Mouse (Mus musculus): Measurements from ENCODE around the gene Lrrtm4. TPM values are rescaled to one million over a fixed set of nuclear protein-coding genes. Genes with fewer than 3 reads are reported as not detected.

Lrrtm4 gene
- total and polyA plus RNA-seq, 3 experiments, result not detected

DNA sequence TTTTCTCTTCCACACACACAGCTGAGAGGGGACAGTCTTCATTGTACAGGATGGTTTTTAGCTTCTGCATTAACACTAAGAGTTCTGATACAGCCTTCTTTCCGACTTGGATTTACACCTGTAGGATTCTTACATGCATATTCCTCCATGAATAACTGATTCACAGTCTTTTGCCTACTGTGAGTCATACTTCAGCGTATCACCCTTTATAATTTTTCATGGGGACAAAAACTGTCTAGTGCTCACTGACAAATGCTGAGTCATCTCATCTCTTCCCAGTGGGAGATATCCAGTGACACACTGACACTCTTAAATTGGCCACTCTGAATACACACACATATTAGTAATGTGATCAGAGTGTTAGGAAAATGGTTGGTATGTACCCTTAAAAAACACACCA lies 600.8 kb downstream of the Lrrtm4 start:
- DNase-seq, result no peak
- TF ChIP-seq EP300 (IDR thresholded peaks at IDR 0.05; ENCODE audit: insufficient read depth, low read depth, low read length), result no peak
- no peak for TF ChIP-seq CTCF (IDR thresholded peaks at IDR 0.05)
- no peak for TF ChIP-seq POLR2A (IDR thresholded peaks at IDR 0.05; ENCODE audit: insufficient read depth, low read depth, low read length)
- H3K4me1 ChIP-seq (ENCODE audit: control insufficient read depth, insufficient read depth, low read length), result no peaks in the 10 kb centered on the region
- 68% methylated on average over 2 of the region's 2 CpGs for WGBS
- H3K9ac ChIP-seq (ENCODE audit: low read depth, low read length), result no peak overlapping the region
- no peaks in the 10 kb centered on the region for H3K79me2 ChIP-seq (replicated peaks; ENCODE audit: control insufficient read depth, insufficient read depth, low read length)
- H3K27ac ChIP-seq, result no peak overlapping the region
- no peaks in the 10 kb centered on the region for H3K27me3 ChIP-seq (ENCODE audit: control insufficient read depth, insufficient read depth, low read length)
- intact Hi-C loops (cut with DNase I), result no loop called here
- no peaks in the 10 kb centered on the region for H3K36me3 ChIP-seq (ENCODE audit: control insufficient read depth, insufficient read depth, low read length)
- H3K4me3 ChIP-seq, result no peak overlapping the region

DNA sequence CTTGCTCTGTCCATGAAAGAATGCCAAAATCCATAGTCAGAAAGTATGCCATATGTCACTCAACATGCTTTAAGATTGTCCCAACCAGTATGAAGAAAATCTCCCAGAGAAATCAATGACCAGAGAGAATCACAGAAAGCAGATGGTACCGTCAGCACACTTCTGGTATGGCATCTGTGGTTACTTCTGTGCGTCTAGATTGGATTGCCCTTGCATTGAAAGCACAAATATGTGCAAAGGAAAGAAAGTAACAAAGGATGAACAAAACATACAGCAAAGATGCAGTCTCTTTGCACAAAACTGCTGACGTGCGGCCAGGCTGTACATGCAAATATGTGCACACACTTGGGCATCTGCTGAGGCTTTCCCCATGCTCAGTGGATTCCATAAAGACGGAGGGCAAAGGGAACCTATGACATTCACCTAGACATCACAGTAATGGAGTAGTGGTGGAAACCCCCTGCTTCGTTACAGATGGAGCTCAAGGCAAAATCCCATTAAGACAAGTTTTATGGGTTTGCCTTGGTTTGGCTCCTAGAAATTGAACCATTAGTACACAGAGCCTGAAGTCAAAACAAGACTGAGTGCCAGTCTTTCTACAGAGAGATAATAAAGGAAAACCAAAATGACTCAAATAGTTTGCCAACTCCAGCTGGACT lies 604.1 kb downstream of the Lrrtm4 start:
- no peak for TF ChIP-seq POLR2A (IDR thresholded peaks at IDR 0.05; ENCODE audit: insufficient read depth, low read depth, low read length)
- no peak for TF ChIP-seq EP300 (IDR thresholded peaks at IDR 0.05; ENCODE audit: insufficient read depth, low read depth, low read length)
- no peak for TF ChIP-seq CTCF (IDR thresholded peaks at IDR 0.05)
- Histone ChIP-seq H3K4me3 (no peak overlapping the region), H3K9ac (ENCODE audit: low read depth, low read length) (no peak overlapping the region), H3K36me3 (ENCODE audit: control insufficient read depth, insufficient read depth, low read length) (no peaks in the 10 kb centered on the region), H3K27me3 (ENCODE audit: control insufficient read depth, insufficient read depth, low read length) (no peaks in the 10 kb centered on the region), H3K79me2 (replicated peaks; ENCODE audit: control insufficient read depth, insufficient read depth, low read length) (no peaks in the 10 kb centered on the region), H3K27ac (no peak overlapping the region), H3K4me1 (ENCODE audit: control insufficient read depth, insufficient read depth, low read length) (no peaks in the 10 kb centered on the region)
- no peak for DNase-seq
- 80% methylated on average over 6 of the region's 6 CpGs for WGBS
- intact Hi-C loops (cut with DNase I), result no loop called here

DNA sequence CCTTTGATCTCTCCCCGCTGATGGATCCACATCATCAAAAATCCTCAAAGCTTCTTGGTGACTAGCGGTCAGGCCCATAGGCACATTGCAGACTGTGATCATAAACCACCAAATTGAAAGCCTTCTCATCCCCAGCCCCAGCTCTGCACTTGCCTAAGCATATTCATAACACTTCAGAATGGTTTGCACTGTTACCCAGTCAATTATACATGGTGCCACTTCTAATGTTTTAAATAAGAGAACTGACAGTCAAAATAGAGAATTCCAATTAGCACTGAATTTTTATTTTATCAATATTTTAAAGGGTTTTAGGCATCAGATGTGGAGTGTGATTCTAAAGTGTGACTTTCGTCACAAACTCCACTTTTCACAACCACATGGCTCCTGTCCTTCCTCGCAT lies 606.8 kb downstream of the Lrrtm4 start:
- 78% methylated on average over 4 of the region's 4 CpGs for WGBS
- intact Hi-C loops (cut with DNase I), result no loop called here
- DNase-seq, result no peak
- Histone ChIP-seq H3K9ac (ENCODE audit: low read depth, low read length) (no peak overlapping the region), H3K4me1 (ENCODE audit: control insufficient read depth, insufficient read depth, low read length) (no peaks in the 10 kb centered on the region), H3K4me3 (no peak overlapping the region), H3K79me2 (replicated peaks; ENCODE audit: control insufficient read depth, insufficient read depth, low read length) (no peaks in the 10 kb centered on the region), H3K27me3 (ENCODE audit: control insufficient read depth, insufficient read depth, low read length) (no peaks in the 10 kb centered on the region), H3K27ac (no peak overlapping the region), H3K36me3 (ENCODE audit: control insufficient read depth, insufficient read depth, low read length) (no peaks in the 10 kb centered on the region)
- TF ChIP-seq EP300 (IDR thresholded peaks at IDR 0.05; ENCODE audit: insufficient read depth, low read depth, low read length), result no peak
- no peak for TF ChIP-seq CTCF (IDR thresholded peaks at IDR 0.05)
- no peak for TF ChIP-seq POLR2A (IDR thresholded peaks at IDR 0.05; ENCODE audit: insufficient read depth, low read depth, low read length)

DNA sequence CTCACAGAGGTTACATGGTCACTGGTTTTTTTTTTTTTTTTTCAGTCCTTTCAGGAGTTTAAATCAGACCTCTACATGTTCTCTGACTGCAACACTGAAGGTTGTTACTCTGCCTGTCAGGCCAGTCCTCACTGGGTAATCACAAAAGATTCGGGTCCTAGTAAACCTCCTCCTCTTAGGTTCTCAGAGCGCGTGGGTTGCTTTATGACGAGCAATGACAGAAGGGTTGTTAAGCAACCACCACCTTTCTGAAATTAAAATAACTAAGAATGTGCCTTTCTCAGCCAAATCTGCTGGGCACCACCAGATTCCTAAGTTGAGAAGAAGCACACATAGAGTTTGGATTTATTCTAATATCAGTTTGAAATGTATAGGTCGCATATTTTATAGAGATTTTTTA lies 644.1 kb downstream of the Lrrtm4 start:
- Histone ChIP-seq H3K36me3 (ENCODE audit: control insufficient read depth, insufficient read depth, low read length) (no peaks in the 10 kb centered on the region), H3K4me3 (no peak overlapping the region), H3K79me2 (replicated peaks; ENCODE audit: control insufficient read depth, insufficient read depth, low read length) (no peaks in the 10 kb centered on the region), H3K9ac (ENCODE audit: low read depth, low read length) (no peak overlapping the region), H3K27me3 (ENCODE audit: control insufficient read depth, insufficient read depth, low read length) (no peaks in the 10 kb centered on the region), H3K4me1 (ENCODE audit: control insufficient read depth, insufficient read depth, low read length) (no peaks in the 10 kb centered on the region), H3K27ac (no peak overlapping the region)
- no peak for TF ChIP-seq CTCF (IDR thresholded peaks at IDR 0.05)
- TF ChIP-seq POLR2A (IDR thresholded peaks at IDR 0.05; ENCODE audit: insufficient read depth, low read depth, low read length), result no peak
- TF ChIP-seq EP300 (IDR thresholded peaks at IDR 0.05; ENCODE audit: insufficient read depth, low read depth, low read length), result no peak
- no peak for DNase-seq
- 74% methylated on average over 5 of the region's 5 CpGs for WGBS
- intact Hi-C loops (cut with DNase I), result no loop called here

DNA sequence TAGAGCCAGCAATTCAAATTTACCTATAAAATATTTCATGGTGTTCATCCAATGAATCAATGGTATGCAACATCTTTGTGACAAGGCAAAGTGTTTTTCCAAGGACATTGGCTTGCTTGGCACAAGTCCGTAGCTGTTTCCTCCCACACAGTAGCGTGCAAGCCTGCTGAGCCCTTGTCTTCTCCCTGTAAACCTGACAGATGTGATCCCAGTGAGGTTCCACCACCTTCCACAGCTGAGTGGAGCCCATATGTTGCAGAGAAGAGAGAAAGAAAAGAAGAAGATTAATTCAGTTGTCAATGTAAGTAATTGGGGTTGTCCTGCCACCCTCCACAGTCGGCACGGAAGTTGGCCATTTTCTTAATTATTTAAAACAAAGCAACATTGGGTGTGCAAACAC lies 645.4 kb downstream of the Lrrtm4 start:
- Histone ChIP-seq H3K9ac (ENCODE audit: low read depth, low read length) (no peak overlapping the region), H3K36me3 (ENCODE audit: control insufficient read depth, insufficient read depth, low read length) (no peaks in the 10 kb centered on the region), H3K27me3 (ENCODE audit: control insufficient read depth, insufficient read depth, low read length) (no peaks in the 10 kb centered on the region), H3K79me2 (replicated peaks; ENCODE audit: control insufficient read depth, insufficient read depth, low read length) (no peaks in the 10 kb centered on the region), H3K4me1 (ENCODE audit: control insufficient read depth, insufficient read depth, low read length) (no peaks in the 10 kb centered on the region), H3K4me3 (no peak overlapping the region), H3K27ac (no peak overlapping the region)
- no peak for TF ChIP-seq EP300 (IDR thresholded peaks at IDR 0.05; ENCODE audit: insufficient read depth, low read depth, low read length)
- intact Hi-C loops (cut with DNase I), result no loop called here
- WGBS, result 78% methylated on average over 4 of the region's 4 CpGs
- no peak for DNase-seq

DNA sequence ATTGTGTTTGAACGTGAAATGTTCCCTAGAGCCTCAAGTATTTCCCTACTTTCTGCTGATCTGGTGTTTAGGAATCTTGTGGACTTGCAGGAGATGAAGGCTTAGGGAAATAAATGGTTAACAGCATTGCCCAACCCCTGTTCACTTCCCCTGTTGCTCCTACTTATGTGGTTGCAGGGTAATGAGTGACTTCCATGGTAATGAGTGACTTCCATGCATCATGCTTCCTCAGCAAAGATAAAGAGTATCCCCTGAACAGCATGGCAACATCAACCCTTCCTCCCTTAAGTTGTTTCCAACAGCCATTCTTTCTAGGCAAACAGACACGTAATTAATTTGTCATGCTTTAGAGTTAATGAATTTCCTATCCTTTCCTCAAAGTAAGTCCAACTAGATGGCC lies 685.5 kb downstream of the Lrrtm4 start:
- Histone ChIP-seq H3K9ac (ENCODE audit: low read depth, low read length) (no peak overlapping the region), H3K4me3 (no peak overlapping the region), H3K4me1 (ENCODE audit: control insufficient read depth, insufficient read depth, low read length) (no peaks in the 10 kb centered on the region), H3K27ac (no peak overlapping the region), H3K36me3 (ENCODE audit: control insufficient read depth, insufficient read depth, low read length) (no peaks in the 10 kb centered on the region), H3K27me3 (ENCODE audit: control insufficient read depth, insufficient read depth, low read length) (no peaks in the 10 kb centered on the region), H3K79me2 (replicated peaks; ENCODE audit: control insufficient read depth, insufficient read depth, low read length) (no peaks in the 10 kb centered on the region)
- intact Hi-C loops (cut with DNase I), result no loop called here
- no peak for DNase-seq
- TF ChIP-seq EP300 (IDR thresholded peaks at IDR 0.05; ENCODE audit: insufficient read depth, low read depth, low read length) (no peak), POLR2A (IDR thresholded peaks at IDR 0.05; ENCODE audit: insufficient read depth, low read depth, low read length) (no peak), CTCF (IDR thresholded peaks at IDR 0.05) (no peak)
- WGBS, result 55% methylated on average over 2 of the region's 2 CpGs
